Mouse (Mus musculus) lung, postnatal 0 days (tissue): ENCODE measurements at regions not wholly inside any gene's neighbourhood (a gene's known extent, or its start where the extent isn't known, plus 50 kb on each side); places are given as distances from the start of the nearest gene placed in this dataset.
"Not testable (repeated sequence)": the region's sequence is repeated elsewhere in the genome, so short reads cannot be mapped to it uniquely, and the experiment has no call there.

Source experiments
- ATAC-seq: fragments of 200-750 bp; cut with Nextera tagmentation; 2 replicates; pipeline ENCODE4 v1.8.0; 2017; ENCODE audit warnings: moderate library complexity
- DNase-seq: peaks from one replicate; pipeline ENCODE4 v3.0.0-alpha.2; 2016; ENCODE audit warnings: low spot score
- H3K27ac ChIP-seq: fragments of 300-500 bp; sonication (generic); 2 replicates; pipeline ENCODE4 v1.5.1; 2014; ENCODE audit warnings: antibody characterized with exemption, mild to moderate bottlenecking, low read length, mixed read lengths
- H3K27me3 ChIP-seq: fragments of 300-500 bp; sonication (generic); replicated peaks from 2 replicates; pipeline ENCODE4 v1.6.1; 2014; ENCODE audit warnings: low read length, mixed read lengths; ENCODE audit not compliant: insufficient read depth
- H3K36me3 ChIP-seq: fragments of 300-500 bp; sonication (generic); 2 replicates; pipeline ENCODE4 v1.6.1; 2014; ENCODE audit warnings: low read length, mixed read lengths; ENCODE audit not compliant: insufficient read depth
- H3K4me1 ChIP-seq: fragments of 300-500 bp; sonication (generic); 2 replicates; pipeline ENCODE4 v1.6.1; 2014; ENCODE audit warnings: antibody characterized with exemption, low read depth, low read length, mixed read lengths; ENCODE audit not compliant: insufficient read depth
- H3K4me2 ChIP-seq: fragments of 300-500 bp; sonication (generic); replicated peaks from 2 replicates; pipeline ENCODE4 v1.6.1; 2014; ENCODE audit warnings: low read depth, mild to moderate bottlenecking, low read length, moderate library complexity, mixed read lengths
- H3K4me3 ChIP-seq: fragments of 300-500 bp; sonication (generic); 2 replicates; pipeline ENCODE4 v1.5.1; 2014; ENCODE audit warnings: low read depth, low read length
- H3K9ac ChIP-seq: fragments of 300-500 bp; sonication (generic); replicated peaks from 2 replicates; pipeline ENCODE4 v1.6.1; 2014; ENCODE audit warnings: low read depth, mild to moderate bottlenecking
- H3K9me3 ChIP-seq: fragments of 300-500 bp; sonication (generic); 2 replicates; pipeline ENCODE4 v1.6.1; 2016; ENCODE audit warnings: low read length, mixed read lengths
- CTCF ChIP-seq: IDR thresholded peaks from 2 replicates; pipeline ENCODE4 v1.5.1; 2016; ENCODE audit warnings: antibody characterized with exemption, mild to moderate bottlenecking
- EP300 ChIP-seq: IDR thresholded peaks from 2 replicates; pipeline ENCODE4 v1.6.1; 2016; ENCODE audit warnings: antibody characterized with exemption, mild to moderate bottlenecking, control low read depth
- WGBS: fragments of 180-500 bp; shearing (Covaris S2); extraction: QIAGEN DNeasy Blood & Tissue Kit; methylation state at CpG from one replicate; pipeline ENCODE4 v1.1.7; 2014; 5-methylcytosine and 5-hydroxymethylcytosine counted together

DNA sequence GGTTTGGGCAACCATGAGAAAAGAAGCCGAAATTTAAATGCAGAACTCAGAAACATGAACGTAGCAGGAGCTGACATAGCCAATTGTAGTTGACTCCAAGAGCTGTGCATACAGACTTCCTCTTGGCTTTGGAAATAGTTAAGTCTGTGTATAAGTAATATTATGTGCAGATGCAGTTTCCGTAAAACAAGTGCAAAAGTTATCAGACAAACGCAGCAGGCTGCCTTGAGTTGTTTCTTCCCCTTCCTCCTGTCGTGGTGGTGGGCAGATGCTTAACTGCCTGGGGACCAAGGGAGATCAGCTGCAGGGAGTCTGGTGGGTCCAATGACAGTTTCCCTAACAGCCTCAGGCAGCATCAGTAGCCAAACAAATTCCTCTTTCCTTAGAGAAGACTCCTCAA lies 153.3 kb downstream of the BC067074 start:
- Histone ChIP-seq H3K9ac (no peak overlapping the region), H3K27ac (no peak overlapping the region), H3K9me3 (no peaks in the 10 kb centered on the region), H3K4me1 (no peaks in the 10 kb centered on the region), H3K4me3 (no peak overlapping the region), H3K4me2 (no peak overlapping the region), H3K36me3 (no peaks in the 10 kb centered on the region), H3K27me3 (no peaks in the 10 kb centered on the region)
- ATAC-seq (no peak), DNase-seq (no peak)
- TF ChIP-seq EP300 (no peak), CTCF (no peak)
- 68% methylated on average over 5 of the region's 5 CpGs for WGBS

DNA sequence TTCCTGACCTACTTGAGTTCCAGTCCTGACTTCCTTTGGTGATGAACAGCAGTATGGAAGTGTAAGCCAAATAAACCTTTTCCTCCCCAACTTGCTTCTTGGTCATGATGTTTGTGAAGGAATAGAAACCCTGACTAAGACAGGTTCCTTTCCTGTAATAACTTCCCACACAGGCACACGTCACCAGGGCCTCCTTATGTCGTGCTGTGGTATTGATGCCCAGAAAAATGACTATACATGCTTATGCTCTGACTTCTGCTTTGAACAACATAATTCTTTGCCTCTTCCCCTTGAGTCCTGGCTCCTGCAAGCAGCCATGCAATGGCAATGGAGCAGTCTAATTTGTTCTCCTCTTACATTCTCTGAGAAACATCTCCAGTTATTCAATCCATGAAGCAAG lies 151.5 kb downstream of the BC067074 start:
- not testable (repeated sequence) for H3K36me3 ChIP-seq, H3K9me3 ChIP-seq, H3K9ac ChIP-seq, DNase-seq, H3K4me3 ChIP-seq, H3K4me2 ChIP-seq, H3K27me3 ChIP-seq, H3K4me1 ChIP-seq, H3K27ac ChIP-seq, ATAC-seq
- WGBS, result 87% methylated on average over 2 of the region's 2 CpGs

DNA sequence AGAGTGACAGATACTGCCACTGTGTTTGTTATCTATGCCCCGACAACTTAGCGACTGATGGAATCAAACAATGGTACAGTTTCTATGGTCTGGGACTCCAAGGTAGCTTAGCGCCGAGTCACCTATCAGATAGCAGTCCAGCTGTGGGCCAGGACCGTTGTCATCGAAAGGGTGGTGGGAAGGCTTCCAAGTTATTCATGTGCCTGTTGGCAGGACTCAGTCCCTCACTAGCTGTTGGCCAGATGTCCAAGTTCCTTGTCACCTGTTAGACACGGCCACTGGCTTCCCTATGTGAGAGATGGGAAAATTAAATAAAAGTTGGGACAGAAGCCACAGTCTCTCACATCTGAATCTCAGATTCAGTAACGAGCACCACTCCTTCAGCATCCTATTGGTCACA lies 150.1 kb downstream of the BC067074 start:
- Histone ChIP-seq H3K9ac (no peak overlapping the region), H3K4me3 (no peak overlapping the region), H3K4me1 (peaks cover 7% of the 10 kb centered on the region; the same call in 1 of the 2 replicates), H3K9me3 (no peaks in the 10 kb centered on the region), H3K27ac (no peak overlapping the region), H3K4me2 (no peak overlapping the region), H3K27me3 (no peaks in the 10 kb centered on the region), H3K36me3 (no peaks in the 10 kb centered on the region)
- TF ChIP-seq CTCF (no peak), EP300 (no peak)
- DNase-seq, result no peak
- ATAC-seq, result no peak
- 79% methylated on average over 8 of the region's 8 CpGs for WGBS

GRCm38 (mm10) chr13:113442169-113442568 lies 149.2 kb downstream of the BC067074 start:
- no peak overlapping the region for H3K27ac ChIP-seq
- ATAC-seq, result no peak; the same call in 1 of the 2 replicates
- H3K4me1 ChIP-seq, result peaks cover 7% of the 10 kb centered on the region; the same call in 1 of the 2 replicates
- H3K4me2 ChIP-seq, result no peak overlapping the region
- 45% methylated on average over 9 of the region's 9 CpGs for WGBS
- no peak for DNase-seq
- no peaks in the 10 kb centered on the region for H3K9me3 ChIP-seq
- no peak overlapping the region for H3K4me3 ChIP-seq
- H3K36me3 ChIP-seq, result no peaks in the 10 kb centered on the region
- TF ChIP-seq CTCF, result no peak
- no peak for TF ChIP-seq EP300
- no peak overlapping the region for H3K9ac ChIP-seq
- H3K27me3 ChIP-seq, result no peaks in the 10 kb centered on the region

- Histone ChIP-seq H3K4me3 (no peak overlapping the region), H3K36me3 (no peaks in the 10 kb centered on the region), H3K9me3 (no peaks in the 10 kb centered on the region), H3K27ac (no peak overlapping the region), H3K4me1 (peaks cover 7% of the 10 kb centered on the region; the same call in 1 of the 2 replicates), H3K9ac (no peak overlapping the region), H3K27me3 (no peaks in the 10 kb centered on the region), H3K4me2 (no peak overlapping the region)
- ATAC-seq (no peak), DNase-seq (no peak)
- TF ChIP-seq CTCF (no peak), EP300 (no peak)
- WGBS, result 58% methylated on average over 5 of the region's 5 CpGs
Observed at GRCm38 (mm10) chr13:113440137-113440536, 147.2 kb downstream of the BC067074 start.

DNA sequence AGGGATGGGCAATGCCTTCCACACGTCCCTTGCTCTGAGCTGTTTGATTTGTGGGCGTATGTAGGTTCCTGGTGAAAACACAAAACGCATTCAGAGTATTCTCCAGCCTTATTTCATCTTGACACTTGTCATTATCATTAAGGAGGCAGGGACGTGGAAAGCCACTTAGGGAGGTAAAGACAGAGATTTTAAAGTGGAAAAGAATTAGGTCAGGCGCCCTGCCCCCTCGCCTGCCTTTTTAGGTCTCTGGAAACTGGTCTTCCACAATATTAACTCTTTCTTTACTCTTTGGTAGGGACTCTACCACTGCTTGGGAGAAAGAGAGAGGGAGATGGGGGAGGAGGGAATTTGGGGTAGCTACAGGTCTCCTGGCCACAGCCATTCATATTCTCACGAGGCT lies 146.6 kb downstream of the BC067074 start:
- Histone ChIP-seq H3K4me1 (peaks cover 7% of the 10 kb centered on the region; the same call in 1 of the 2 replicates), H3K36me3 (no peaks in the 10 kb centered on the region), H3K9me3 (no peaks in the 10 kb centered on the region), H3K27ac (no peak overlapping the region), H3K4me2 (no peak overlapping the region), H3K4me3 (no peak overlapping the region), H3K9ac (no peak overlapping the region), H3K27me3 (no peaks in the 10 kb centered on the region)
- no peak for TF ChIP-seq CTCF
- TF ChIP-seq EP300, result no peak
- DNase-seq (no peak), ATAC-seq (no peak)
- WGBS, result 23% methylated on average over 7 of the region's 7 CpGs

- no peaks in the 10 kb centered on the region for H3K9me3 ChIP-seq
- ATAC-seq (no peak), DNase-seq (no peak)
- no peak overlapping the region for H3K27ac ChIP-seq
- H3K36me3 ChIP-seq, result no peaks in the 10 kb centered on the region
- H3K27me3 ChIP-seq, result no peaks in the 10 kb centered on the region
- no peak overlapping the region for H3K9ac ChIP-seq
- H3K4me1 ChIP-seq, result peaks cover 7% of the 10 kb centered on the region; the same call in 1 of the 2 replicates
- WGBS, result 23% methylated on average over 2 of the region's 2 CpGs
- no peak overlapping the region for H3K4me2 ChIP-seq
- no peak overlapping the region for H3K4me3 ChIP-seq
- TF ChIP-seq CTCF (no peak), EP300 (no peak)
Observed at GRCm38 (mm10) chr13:113438872-113439271, 145.9 kb downstream of the BC067074 start.
